In genomic region chr10:39490349-39491121, GRCm38 (mm10) we compare ENCODE assay signal across 12 mouse cellular contexts.
DNase-seq lines count a peak whose midpoint lies in the region; ATAC-seq and TF ChIP-seq lines count a peak whose summit lies in the region.
"Had no signal": no experiment of that assay in that cellular context is flagged by ENCODE, and none has a peak within 500 bp of the region (broad histone marks: within the 10 kb centered on the region; RNA-seq: fewer than 3 reads in every experiment).

No protein-coding gene starts in this region.

- WGBS in heart, embryonic 16.5 days = 69% methylated on average over 9 of the region's 9 CpGs
- 77% methylated on average over 9 of the region's 9 CpGs for WGBS in heart, embryonic 10.5 days
- 51% methylated on average over 9 of the region's 9 CpGs for WGBS in intestine, embryonic 16.5 days
- 46% methylated on average over 9 of the region's 9 CpGs for WGBS in stomach, postnatal 0 days

- no peak for TF ChIP-seq CTCF in stomach, postnatal 0 days (IDR thresholded peaks at IDR 0.05; ENCODE audit: low read depth)

- H3K36me3 ChIP-seq in heart, embryonic 16.5 days (ENCODE audit: control insufficient read depth, insufficient read depth) = no peaks in the 10 kb centered on the region
- H3K36me3 ChIP-seq in heart, embryonic 10.5 days = no peaks in the 10 kb centered on the region
- H3K36me3 ChIP-seq in intestine, embryonic 16.5 days (ENCODE audit: control insufficient read depth, insufficient read depth, low read length) = no peaks in the 10 kb centered on the region
- H3K36me3 ChIP-seq in stomach, postnatal 0 days (ENCODE audit: control insufficient read depth, insufficient read depth, low read length) = no peaks in the 10 kb centered on the region

- H3K9ac ChIP-seq in heart, embryonic 16.5 days (ENCODE audit: low read length) = no peak overlapping the region
- no peak overlapping the region for H3K9ac ChIP-seq in intestine, embryonic 16.5 days (ENCODE audit: low read depth, low read length)
- no peak overlapping the region for H3K9ac ChIP-seq in stomach, postnatal 0 days (ENCODE audit: low read length)

- H3K9me3 ChIP-seq in heart, embryonic 16.5 days (replicated peaks; ENCODE audit: control insufficient read depth, low read length) = no peaks in the 10 kb centered on the region
- no peaks in the 10 kb centered on the region for H3K9me3 ChIP-seq in heart, embryonic 10.5 days
- no peaks in the 10 kb centered on the region for H3K9me3 ChIP-seq in intestine, embryonic 16.5 days (ENCODE audit: control insufficient read depth, low read length)
- H3K9me3 ChIP-seq in stomach, postnatal 0 days (ENCODE audit: control insufficient read depth, low read length) = no peaks in the 10 kb centered on the region

- no peak for ATAC-seq in heart, embryonic 16.5 days (replicated peaks; ENCODE audit: extremely low read depth, insufficient read depth, low FRiP score)
- peak; percentile 83 for ATAC-seq in intestine, embryonic 16.5 days
- ATAC-seq in stomach, postnatal 0 days (ENCODE audit: low FRiP score, low TSS enrichment) = peak; percentile 72; the same call in 1 of the 2 replicates
- ATAC-seq: Patski had no signal

- H3K4me1 ChIP-seq in heart, embryonic 16.5 days (ENCODE audit: control insufficient read depth, insufficient read depth, low read length) = peaks cover 22% of the 10 kb centered on the region
- peaks cover 47% of the 10 kb centered on the region for H3K4me1 ChIP-seq in heart, embryonic 10.5 days
- H3K4me1 ChIP-seq in intestine, embryonic 16.5 days (ENCODE audit: control insufficient read depth, insufficient read depth, low read length) = peaks cover 25% of the 10 kb centered on the region
- 0 out of 2 replicates have a peak, but pooled peaks cover 3% of the 10 kb centered on the region for H3K4me1 ChIP-seq in stomach, postnatal 0 days (replicated peaks; ENCODE audit: control insufficient read depth, insufficient read depth)

- H3K27ac ChIP-seq in heart, embryonic 16.5 days (ENCODE audit: low read length) = peak overlapping the region; percentile 39; the same call in 1 of the 2 replicates
- H3K27ac ChIP-seq in heart, embryonic 10.5 days = no peak overlapping the region
- H3K27ac ChIP-seq in intestine, embryonic 16.5 days (ENCODE audit: low read length) = 0 out of 2 replicates have a peak overlapping the region, but pooled peaks have one; percentile 31
- H3K27ac ChIP-seq in stomach, postnatal 0 days (replicated peaks) = peak overlapping the region; percentile 9; the same call in 1 of the 2 replicates
- H3K27ac ChIP-seq: left cerebral cortex, adult 2 months had no signal

- no peak overlapping the region for H3K4me2 ChIP-seq in heart, embryonic 16.5 days (ENCODE audit: low read depth, low read length)
- H3K4me2 ChIP-seq in intestine, embryonic 16.5 days (ENCODE audit: low read depth, low read length) = no peak overlapping the region
- no peak overlapping the region for H3K4me2 ChIP-seq in stomach, postnatal 0 days (replicated peaks; ENCODE audit: low read depth)

- H3K4me3 ChIP-seq in heart, embryonic 16.5 days (ENCODE audit: low read length) = no peak overlapping the region
- no peak overlapping the region for H3K4me3 ChIP-seq in heart, embryonic 10.5 days
- H3K4me3 ChIP-seq in intestine, embryonic 16.5 days (ENCODE audit: low read length) = no peak overlapping the region
- no peak overlapping the region for H3K4me3 ChIP-seq in stomach, postnatal 0 days (ENCODE audit: low read depth, low read length)
- H3K4me3 ChIP-seq: left cerebral cortex, adult 2 months had no signal

- H3K27me3 ChIP-seq in heart, embryonic 16.5 days (ENCODE audit: control insufficient read depth, insufficient read depth, low read length) = no peaks in the 10 kb centered on the region
- no peaks in the 10 kb centered on the region for H3K27me3 ChIP-seq in heart, embryonic 10.5 days (ENCODE audit: insufficient read depth, poor library complexity, severe bottlenecking)
- H3K27me3 ChIP-seq in intestine, embryonic 16.5 days (replicated peaks; ENCODE audit: control insufficient read depth, insufficient read depth, low read length) = no peaks in the 10 kb centered on the region
- H3K27me3 ChIP-seq in stomach, postnatal 0 days (ENCODE audit: control insufficient read depth, insufficient read depth, low read length) = no peaks in the 10 kb centered on the region
- H3K27me3 ChIP-seq: Patski had no signal

- DNase-seq in heart, embryonic 10.5 days (ENCODE audit: low spot score) = no peak
- DNase-seq in thymus, postnatal 14 days = peak; percentile 44
- no peak for DNase-seq in thymus, postnatal 25 days
- no peak for DNase-seq in stomach, postnatal 0 days (ENCODE audit: low spot score)
- no peak for DNase-seq in spleen, adult 12 weeks (ENCODE audit: low spot score)
- DNase-seq in frontal cortex, postnatal 14 days (ENCODE audit: low spot score in 2 of 2) = no peak
- DNase-seq: gastrocnemius, postnatal 25 days; kidney, postnatal 14 days had no signal

- no peak for TF ChIP-seq EP300 in stomach, postnatal 0 days (optimal IDR thresholded peaks at IDR 0.05)
